ENCODE assay signal across 9 mouse cellular contexts in genomic region chr10:82689681-82690211, GRCm38 (mm10). TPM values are rescaled to one million over a fixed set of nuclear protein-coding genes. Genes with fewer than 3 reads are reported as not detected.
DNase-seq lines count a peak whose midpoint lies in the region; ATAC-seq lines count a peak whose summit lies in the region.
"Had no signal": no experiment of that assay in that cellular context is flagged by ENCODE, and none has a peak within 500 bp of the region (broad histone marks: within the 10 kb centered on the region; RNA-seq: fewer than 3 reads in every experiment).

No protein-coding gene starts in this region.

- H3K4me1 ChIP-seq in neural tube, embryonic 12.5 days, result 0 out of 2 replicates have a peak, but pooled peaks cover 5% of the 10 kb centered on the region
- no peaks in the 10 kb centered on the region for H3K4me1 ChIP-seq in intestine, embryonic 16.5 days (ENCODE audit: control insufficient read depth, insufficient read depth, low read length)

- 83% methylated on average over 7 of the region's 7 CpGs for WGBS in neural tube, embryonic 12.5 days
- 45% methylated on average over 7 of the region's 7 CpGs for WGBS in intestine, embryonic 16.5 days

- no peak overlapping the region for H3K27ac ChIP-seq in neural tube, embryonic 12.5 days
- peak overlapping the region; percentile 34 for H3K27ac ChIP-seq in intestine, embryonic 16.5 days (ENCODE audit: low read length)

- H3K36me3 ChIP-seq in neural tube, embryonic 12.5 days, result no peaks in the 10 kb centered on the region
- no peaks in the 10 kb centered on the region for H3K36me3 ChIP-seq in intestine, embryonic 16.5 days (ENCODE audit: control insufficient read depth, insufficient read depth, low read length)

- ATAC-seq in neural tube, embryonic 12.5 days (ENCODE audit: low FRiP score, low read depth), result no peak
- peak; percentile 71; the same call in 1 of the 2 replicates for ATAC-seq in intestine, embryonic 16.5 days

- H3K4me2 ChIP-seq in neural tube, embryonic 12.5 days (replicated peaks), result peak overlapping the region; percentile 44
- peak overlapping the region; percentile 47 for H3K4me2 ChIP-seq in intestine, embryonic 16.5 days (ENCODE audit: low read depth, low read length)

- H3K4me3 ChIP-seq in neural tube, embryonic 12.5 days, result no peak overlapping the region
- H3K4me3 ChIP-seq in intestine, embryonic 16.5 days (ENCODE audit: low read length), result peak overlapping the region; percentile 21

- H3K9me3 ChIP-seq in neural tube, embryonic 12.5 days, result no peaks in the 10 kb centered on the region
- peaks cover 4% of the 10 kb centered on the region; the same call in 1 of the 2 replicates for H3K9me3 ChIP-seq in intestine, embryonic 16.5 days (ENCODE audit: control insufficient read depth, low read length)

- no peaks in the 10 kb centered on the region for H3K27me3 ChIP-seq in neural tube, embryonic 12.5 days (replicated peaks)
- H3K27me3 ChIP-seq in intestine, embryonic 16.5 days (replicated peaks; ENCODE audit: control insufficient read depth, insufficient read depth, low read length), result no peaks in the 10 kb centered on the region

- peak; percentile 22 for DNase-seq in adrenal gland, postnatal 10 days
- no peak for DNase-seq in adrenal gland, postnatal 25 days
- DNase-seq in neural tube, embryonic 10.5 days (ENCODE audit: extremely low spot score, low spot score), result no peak
- DNase-seq in telencephalon, adult 2 months (ENCODE audit: low read depth, low spot score), result peak; percentile 61
- no peak for DNase-seq in cerebellum, adult 9-10 months
- DNase-seq in natural killer cell, adult 2 months (ENCODE audit: low spot score in 2 of 2), result no peak
- DNase-seq: B cell, adult 2 months had no signal

- no peak overlapping the region for H3K9ac ChIP-seq in neural tube, embryonic 12.5 days
- 0 out of 2 replicates have a peak overlapping the region, but pooled peaks have one; percentile 53 for H3K9ac ChIP-seq in intestine, embryonic 16.5 days (ENCODE audit: low read depth, low read length)

RNA-seq across cellular contexts. Expression of gene Glt8d2, which starts 0.7 kb away (rescaled TPM):
- 1 to 10 TPM; 3.5 to 5.0 TPM for total RNA-seq in adrenal gland, postnatal 10 days (2021)
- 1.4 and 1.8 TPM in 2 replicates for total RNA-seq in adrenal gland, postnatal 25 days (2021)
- 3.7 and 4.2 TPM in 2 replicates for polyA plus RNA-seq in neural tube, embryonic 12.5 days (2016; fragmentation: Nextera tagmentation; extraction: Ambion mirVana)
- polyA plus RNA-seq in intestine, embryonic 16.5 days (2015; fragmentation: Nextera tagmentation; extraction: Ambion mirVana), result 5.0 and 6.8 TPM in 2 replicates

RNA-seq across cellular contexts. Expression of gene Hcfc2, which starts 6.2 kb away (rescaled TPM):
- 10 to 100 TPM; 26.7 to 31.3 TPM for total RNA-seq in adrenal gland, postnatal 10 days (2021)
- 26.2 and 27.6 TPM in 2 replicates for total RNA-seq in adrenal gland, postnatal 25 days (2021)
- 47.1 and 47.2 TPM in 2 replicates for polyA plus RNA-seq in neural tube, embryonic 12.5 days (2016; fragmentation: Nextera tagmentation; extraction: Ambion mirVana)
- 28.2 and 29.0 TPM in 2 replicates for polyA plus RNA-seq in intestine, embryonic 16.5 days (2015; fragmentation: Nextera tagmentation; extraction: Ambion mirVana)

Comparison
In these comparisons a context has a peak if more than half of its experiments do, and no peak if none do; other contexts are left out.
1. DNase-seq: peak in adrenal gland, postnatal 10 days (single experiment) and telencephalon, adult 2 months (single experiment); none in adrenal gland, postnatal 25 days (single experiment), neural tube, embryonic 10.5 days (single experiment), cerebellum, adult 9-10 months (single experiment) and natural killer cell, adult 2 months (0 of 2).